Mouse (Mus musculus): ENCODE results near the gene Ifitm1.
"Not testable (repeated sequence)": the region's sequence is repeated elsewhere in the genome, so short reads cannot be mapped to it uniquely, and the experiment has no call there.

The Ifitm1 gene

DNA sequence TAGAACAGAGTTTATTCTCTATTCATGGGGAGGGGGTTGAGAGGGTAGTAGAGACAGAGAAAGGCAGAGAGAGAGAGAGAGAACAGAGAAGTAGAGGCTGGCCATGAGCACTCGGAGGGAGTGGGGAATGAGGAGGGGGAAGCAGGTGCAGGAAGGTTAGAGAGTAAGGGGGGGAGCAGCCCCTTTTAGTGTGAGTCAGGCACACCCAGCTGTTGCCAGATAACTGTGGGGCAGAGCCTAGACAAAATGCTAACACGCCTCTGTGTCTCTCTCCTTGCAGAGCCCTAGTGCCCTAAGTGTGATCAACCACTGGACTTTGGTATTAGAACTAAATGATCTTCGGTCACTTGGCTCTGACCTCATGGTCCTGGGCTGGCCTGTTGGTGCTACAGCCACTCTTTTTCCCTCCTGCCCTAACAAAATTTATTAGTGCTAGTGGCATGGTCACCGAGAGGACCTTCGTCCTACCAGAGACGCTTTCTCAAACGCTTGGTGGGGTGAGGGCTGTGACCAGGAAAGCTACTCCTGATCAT, 44.3 kb downstream of the Ifitm1 start:
- DNase-seq (ENCODE audit: low spot score) = no peak

DNA sequence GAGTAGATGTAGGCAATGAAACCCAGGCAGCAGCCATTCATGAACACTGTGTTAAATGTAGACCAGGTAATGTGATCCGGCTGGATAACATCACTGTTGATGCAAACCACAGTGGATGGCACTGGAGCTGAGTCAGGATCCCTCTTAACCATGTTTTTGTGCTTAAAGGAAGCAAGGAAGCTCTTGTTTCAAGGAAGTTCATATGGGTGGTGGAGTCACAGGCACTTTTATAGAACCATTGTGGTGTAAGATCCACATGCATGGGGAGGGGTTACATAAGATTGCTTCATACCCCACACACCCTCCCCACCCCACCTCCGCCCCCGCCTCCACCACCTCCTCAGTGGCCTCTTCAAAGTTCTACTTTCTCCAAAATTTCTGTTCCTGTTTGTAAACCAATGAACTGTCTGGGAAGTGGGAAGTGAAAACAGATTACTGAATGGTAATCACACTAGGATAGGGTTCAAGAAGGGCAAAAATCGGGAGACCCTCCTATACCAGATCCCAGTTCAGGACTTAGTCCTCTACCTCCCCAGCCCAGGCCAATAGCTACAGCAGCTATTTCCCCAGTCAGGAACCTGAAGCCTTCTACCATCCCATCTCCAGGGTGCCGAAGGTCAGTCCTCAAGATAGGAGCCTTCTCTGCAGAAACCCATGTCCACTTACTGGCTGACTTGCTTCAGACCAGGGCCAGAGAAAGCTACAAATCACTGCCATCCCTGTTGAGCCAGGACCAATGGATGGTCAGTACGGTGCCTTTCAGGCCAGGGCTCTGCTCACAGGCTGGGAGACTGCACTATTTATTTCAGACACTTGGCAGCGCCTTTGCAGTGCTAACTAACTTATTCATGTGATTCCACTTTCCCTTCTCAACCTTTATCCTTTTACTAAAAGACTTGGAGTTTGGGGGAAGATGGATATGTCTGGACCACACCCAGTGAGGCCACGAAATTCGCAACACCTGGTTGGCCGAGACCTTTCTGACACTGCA, 50.0 kb downstream of the Ifitm1 start:
- no peak for DNase-seq (ENCODE audit: low spot score)

DNA sequence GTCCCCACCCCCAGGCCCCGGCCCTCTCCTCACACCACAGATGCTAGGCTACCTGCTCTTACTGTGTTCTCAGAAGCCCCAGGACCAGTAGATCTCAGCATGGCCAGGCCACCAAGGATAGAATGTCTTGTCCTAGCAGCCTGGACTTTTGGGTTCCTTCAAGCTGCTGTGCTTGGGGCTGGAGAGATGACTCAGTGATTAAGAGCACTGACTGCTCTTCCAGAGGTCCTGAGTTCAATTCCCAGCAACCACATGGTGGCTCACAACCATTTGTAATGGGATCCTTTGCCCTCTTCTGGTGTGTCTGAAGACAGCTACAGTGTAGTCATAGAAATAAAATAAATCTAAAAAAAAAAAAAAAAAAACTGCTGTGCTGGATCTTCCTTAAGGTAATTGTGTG, 50.8 kb downstream of the Ifitm1 start, which contains the start of gene Ifitm6:
Gene Ifitm6, minus strand, starts transcription at position 101 of the 400 bp plus-strand sequence.
- DNase-seq (ENCODE audit: low spot score) = not testable (repeated sequence)

DNA sequence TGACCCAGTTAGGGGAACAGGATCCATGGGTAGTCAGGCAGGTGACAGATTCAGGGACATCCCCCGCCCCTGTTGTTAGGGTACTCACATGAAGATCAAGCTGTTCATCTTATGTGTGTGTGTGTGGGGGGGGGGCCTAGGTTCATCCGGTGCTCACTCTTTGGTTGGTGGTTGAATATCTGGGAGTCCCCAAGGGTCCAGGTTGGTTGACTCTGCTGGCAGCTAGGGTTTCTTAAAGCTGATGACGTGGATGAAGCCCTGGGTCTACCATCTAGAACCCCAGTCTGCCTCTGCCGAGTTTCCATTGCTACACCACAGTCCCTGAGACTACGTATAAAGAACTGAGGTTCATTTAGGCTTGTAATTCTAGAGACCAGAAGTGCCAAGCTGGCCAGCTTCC, 52.0 kb downstream of the Ifitm1 start:
- DNase-seq (ENCODE audit: low spot score) = no peak
